Mouse (Mus musculus) spleen, adult 2 months (tissue): ENCODE results near the gene Rab6b.

Source experiments
- CTCF ChIP-seq: fragments of 200-500 bp; IDR thresholded peaks from 2 replicates; pipeline ENCODE4 v1.5.1; 2011; ENCODE audit warnings: mild to moderate bottlenecking, inconsistent platforms; ENCODE audit not compliant: insufficient read depth, insufficient read length, insufficient replicate concordance; ENCODE audit errors: extremely low read depth
- POLR2A ChIP-seq: fragments of 200-500 bp; IDR thresholded peaks from 2 replicates; pipeline ENCODE4 v1.6.1; 2011; ENCODE audit warnings: low read depth, low read length, inconsistent platforms

- TF ChIP-seq CTCF (no peak), POLR2A (no peak)
Observed at GRCm38 (mm10) chr9:103212654-103213420, 101.2 kb downstream of the Rab6b start.
